Mouse (Mus musculus) gastrocnemius, adult 2 months (tissue): ENCODE data around the gene Psen2. TPM values are rescaled to one million over a fixed set of nuclear protein-coding genes. Genes with fewer than 3 reads are reported as not detected.

Experiments used
- DNase-seq: peaks from one replicate; pipeline ENCODE4 v3.0.0; 2022
- H3K27ac ChIP-seq: fragments of 200-600 bp; 2 replicates; pipeline ENCODE4 v1.8.1; 2022; ENCODE audit warnings: mild to moderate bottlenecking
- H3K4me3 ChIP-seq: fragments of 200-600 bp; 2 replicates; pipeline ENCODE4 v1.8.1; 2022; ENCODE audit warnings: mild to moderate bottlenecking, moderate library complexity
- CTCF ChIP-seq: fragments of 200-600 bp; IDR thresholded peaks from 2 replicates; pipeline ENCODE4 v1.8.1; 2022; ENCODE audit warnings: antibody characterized with exemption, mild to moderate bottlenecking, moderate library complexity
- intact Hi-C: fragments of 180-260 bp; cut with DNase I; formaldehyde crosslinking; loops from one replicate; pipeline ENCODE4 v1.15.1; 2025
- total RNA-seq, 2 experiments: library from RNA; stranded (reverse); gene quantifications; 2 replicates each; pipeline ENCODE4 v1.2.3; 2021

Gene Psen2
- total RNA-seq, 2 experiments from 2014 or later: 7.8 to 9.5 TPM

GRCm38 (mm10) chr1:180199715-180200050, 63.6 kb downstream of the Psen2 start:
- H3K27ac ChIP-seq: peak overlapping the region; percentile 87; the same call in 1 of the 2 replicates
- intact Hi-C loops: no loop called here
- TF ChIP-seq CTCF: no peak
- H3K4me3 ChIP-seq: no peak overlapping the region
- DNase-seq: no peak

GRCm38 (mm10) chr1:180198959-180199714, 64.1 kb downstream of the Psen2 start, which contains the start of gene Coq8a:
TSS of gene Coq8a (minus strand) at chr1:180199602.
- no peak for TF ChIP-seq CTCF
- H3K27ac ChIP-seq: peak within 1 kb of the TSS; percentile 87
- DNase-seq: no peak
- H3K4me3 ChIP-seq: no peak within 1 kb of the TSS
- intact Hi-C loops: no loop called here

GRCm38 (mm10) chr1:180197956-180198355, 65.3 kb downstream of the Psen2 start:
- TF ChIP-seq CTCF: no peak
- DNase-seq: no peak
- H3K4me3 ChIP-seq: no peak overlapping the region
- H3K27ac ChIP-seq: no peak overlapping the region
- intact Hi-C loops: no loop called here

- no peak for DNase-seq
- intact Hi-C loops: no loop called here
- TF ChIP-seq CTCF: no peak
- Histone ChIP-seq H3K27ac (peak overlapping the region; percentile 99), H3K4me3 (peak overlapping the region; percentile 82)
Measured at GRCm38 (mm10) chr1:180196508-180196907, 66.7 kb downstream of the Psen2 start.

- DNase-seq: peak; percentile 99
- H3K4me3 ChIP-seq: peak overlapping the region; percentile 82
- intact Hi-C loops: no loop called here
- H3K27ac ChIP-seq: peak overlapping the region; percentile 99
- TF ChIP-seq CTCF: no peak
Measured at GRCm38 (mm10) chr1:180195703-180196381, 67.4 kb downstream of the Psen2 start.

- intact Hi-C loops: no loop called here
Measured at GRCm38 (mm10) chr1:180194781-180195471, 68.3 kb downstream of the Psen2 start.

GRCm38 (mm10) chr1:180194048-180194447, 69.2 kb downstream of the Psen2 start:
- Histone ChIP-seq H3K4me3 (peak overlapping the region; percentile 82), H3K27ac (peak overlapping the region; percentile 99)
- intact Hi-C loops: no loop called here
- no peak for TF ChIP-seq CTCF
- no peak for DNase-seq

More at GRCm38 (mm10) chr1:180194781-180195471, 68.3 kb downstream of the Psen2 start:
- TF ChIP-seq CTCF: no peak
- DNase-seq: peak; percentile 85
- Histone ChIP-seq H3K4me3 (peak overlapping the region; percentile 82), H3K27ac (peak overlapping the region; percentile 99)

GRCm38 (mm10) chr1:180193391-180193935, 69.8 kb downstream of the Psen2 start:
- peak overlapping the region; percentile 82 for H3K4me3 ChIP-seq
- intact Hi-C loops: no loop called here
- DNase-seq: no peak
- no peak for TF ChIP-seq CTCF
- H3K27ac ChIP-seq: peak overlapping the region; percentile 99

GRCm38 (mm10) chr1:180192866-180193265, 70.4 kb downstream of the Psen2 start:
- Histone ChIP-seq H3K4me3 (peak overlapping the region; percentile 82), H3K27ac (peak overlapping the region; percentile 99)
- TF ChIP-seq CTCF: no peak
- DNase-seq: no peak
- intact Hi-C loops: no loop called here

GRCm38 (mm10) chr1:180191651-180192220, 71.5 kb downstream of the Psen2 start:
- intact Hi-C loops: loop anchor here (2.0 kb wide), 1 partner anchor 15 kb away; no protein-coding TSS in a partner anchor
- peak overlapping the region; percentile 82 for H3K4me3 ChIP-seq
- no peak for DNase-seq
- TF ChIP-seq CTCF: no peak
- H3K27ac ChIP-seq: peak overlapping the region; percentile 99

- TF ChIP-seq CTCF: no peak
- H3K27ac ChIP-seq: peak overlapping the region; percentile 99
- H3K4me3 ChIP-seq: peak overlapping the region; percentile 82
- DNase-seq: no peak
- intact Hi-C loops: loop anchor here (2.0 kb wide), 1 partner anchor 14 kb away; no protein-coding TSS in a partner anchor
Measured at GRCm38 (mm10) chr1:180191112-180191511, 72.1 kb downstream of the Psen2 start.

GRCm38 (mm10) chr1:180188951-180189350, 74.3 kb downstream of the Psen2 start:
- no peak for TF ChIP-seq CTCF
- peak overlapping the region; percentile 82 for H3K4me3 ChIP-seq
- peak; percentile 86 for DNase-seq
- peak overlapping the region; percentile 99 for H3K27ac ChIP-seq
- intact Hi-C loops: no loop called here
